Mouse (Mus musculus): ENCODE data around the gene Cd9. TPM values are rescaled to one million over a fixed set of nuclear protein-coding genes. Genes with fewer than 3 reads are reported as not detected.

Cd9 gene
- total and polyA plus RNA-seq, 2 experiments from 2014 or later: 80.5 to 158 TPM

DNA sequence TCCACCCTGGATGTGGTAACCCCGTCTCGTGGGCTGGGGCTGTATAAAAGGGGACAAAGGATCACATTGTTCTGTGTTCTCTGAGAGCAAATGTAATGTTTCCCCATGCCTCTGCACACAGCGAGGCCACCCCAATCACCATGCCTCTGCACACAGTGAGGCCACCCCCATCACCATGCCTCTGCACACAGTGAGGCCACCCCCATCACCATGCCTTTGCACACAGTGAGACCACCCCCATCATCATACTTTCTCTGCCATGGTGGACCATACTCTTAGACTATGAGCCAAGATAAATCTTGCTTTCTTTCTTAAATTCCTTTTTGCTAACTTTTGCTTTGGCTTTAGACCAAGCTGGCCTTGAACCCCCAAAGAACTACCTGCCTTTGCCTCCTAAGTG, 61.3 kb downstream of the Cd9 start:
- no peak for TF ChIP-seq CTCF (IDR thresholded peaks at IDR 0.05; ENCODE audit: low read depth)
- H3K36me3 ChIP-seq (ENCODE audit: insufficient read depth, low read length): no peaks in the 10 kb centered on the region
- no peak for ATAC-seq
- no peak for DNase-seq (ENCODE audit: low spot score)
- H3K27me3 ChIP-seq (ENCODE audit: insufficient read depth, low read length): no peaks in the 10 kb centered on the region
- H3K9me3 ChIP-seq (ENCODE audit: low read length): no peaks in the 10 kb centered on the region
- H3K27ac ChIP-seq: no peak overlapping the region
- 57% methylated on average over 3 of the region's 3 CpGs for WGBS
- no peak overlapping the region for H3K4me3 ChIP-seq (ENCODE audit: low read length)
- H3K9ac ChIP-seq (replicated peaks; ENCODE audit: low read length): no peak overlapping the region
- no peaks in the 10 kb centered on the region for H3K4me1 ChIP-seq (ENCODE audit: insufficient read depth, low read length)
- no peak overlapping the region for H3K4me2 ChIP-seq (ENCODE audit: low read depth, low read length)

DNA sequence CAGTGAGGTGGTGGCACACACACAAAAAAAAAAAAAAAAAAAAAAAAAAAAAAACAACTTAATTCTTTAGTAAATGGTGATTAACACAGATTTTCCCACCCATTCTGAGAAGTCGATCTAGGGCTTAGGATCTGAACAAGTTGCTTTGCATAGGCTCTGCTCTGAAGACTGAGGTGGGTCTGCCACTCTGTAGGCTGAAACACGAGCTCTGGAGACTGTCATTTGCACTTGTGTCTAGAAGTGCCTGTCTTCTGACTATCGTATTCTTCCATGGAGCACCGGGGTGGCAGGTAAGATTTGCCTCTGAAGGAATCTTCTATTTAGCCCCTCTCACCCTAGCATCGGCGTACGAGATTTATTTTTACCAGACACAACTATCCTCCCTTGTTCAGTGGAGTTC, 62.1 kb downstream of the Cd9 start:
- Histone ChIP-seq H3K9me3 (ENCODE audit: low read length) (no peaks in the 10 kb centered on the region), H3K4me3 (ENCODE audit: low read length) (no peak overlapping the region), H3K4me2 (ENCODE audit: low read depth, low read length) (no peak overlapping the region), H3K9ac (replicated peaks; ENCODE audit: low read length) (no peak overlapping the region), H3K4me1 (ENCODE audit: insufficient read depth, low read length) (no peaks in the 10 kb centered on the region), H3K27me3 (ENCODE audit: insufficient read depth, low read length) (no peaks in the 10 kb centered on the region), H3K36me3 (ENCODE audit: insufficient read depth, low read length) (no peaks in the 10 kb centered on the region), H3K27ac (no peak overlapping the region)
- 90% methylated on average over 7 of the region's 7 CpGs for WGBS
- no peak for ATAC-seq
- no peak for TF ChIP-seq CTCF (IDR thresholded peaks at IDR 0.05; ENCODE audit: low read depth)
- no peak for DNase-seq (ENCODE audit: low spot score)

DNA sequence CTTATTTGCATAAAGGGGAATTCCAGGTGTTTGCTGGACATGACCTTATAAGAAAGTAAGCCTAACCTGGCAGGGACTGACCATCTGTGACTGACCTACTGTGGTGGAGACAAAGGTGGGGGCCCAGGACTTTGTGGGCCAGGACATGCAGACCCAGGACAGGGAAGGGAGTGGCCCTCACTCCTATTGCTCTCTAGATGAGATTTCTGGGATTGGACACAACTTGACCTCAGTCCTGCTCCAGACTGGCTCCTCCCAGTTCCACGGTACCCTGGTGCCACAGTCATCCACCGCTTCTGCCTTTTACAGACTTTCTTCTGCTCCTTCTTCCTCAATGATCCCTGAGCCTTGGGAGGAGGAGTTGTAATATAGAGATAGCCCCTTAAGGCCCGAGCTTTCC, 63.6 kb downstream of the Cd9 start:
- ATAC-seq (no peak), DNase-seq (ENCODE audit: low spot score) (no peak)
- WGBS: 69% methylated on average over 3 of the region's 3 CpGs
- TF ChIP-seq CTCF (IDR thresholded peaks at IDR 0.05; ENCODE audit: low read depth): no peak
- Histone ChIP-seq H3K9me3 (ENCODE audit: low read length) (no peaks in the 10 kb centered on the region), H3K4me1 (ENCODE audit: insufficient read depth, low read length) (0 out of 2 replicates have a peak, but pooled peaks cover 3% of the 10 kb centered on the region), H3K36me3 (ENCODE audit: insufficient read depth, low read length) (no peaks in the 10 kb centered on the region), H3K27me3 (ENCODE audit: insufficient read depth, low read length) (no peaks in the 10 kb centered on the region), H3K9ac (replicated peaks; ENCODE audit: low read length) (no peak overlapping the region), H3K27ac (no peak overlapping the region), H3K4me2 (ENCODE audit: low read depth, low read length) (no peak overlapping the region), H3K4me3 (ENCODE audit: low read length) (no peak overlapping the region)

DNA sequence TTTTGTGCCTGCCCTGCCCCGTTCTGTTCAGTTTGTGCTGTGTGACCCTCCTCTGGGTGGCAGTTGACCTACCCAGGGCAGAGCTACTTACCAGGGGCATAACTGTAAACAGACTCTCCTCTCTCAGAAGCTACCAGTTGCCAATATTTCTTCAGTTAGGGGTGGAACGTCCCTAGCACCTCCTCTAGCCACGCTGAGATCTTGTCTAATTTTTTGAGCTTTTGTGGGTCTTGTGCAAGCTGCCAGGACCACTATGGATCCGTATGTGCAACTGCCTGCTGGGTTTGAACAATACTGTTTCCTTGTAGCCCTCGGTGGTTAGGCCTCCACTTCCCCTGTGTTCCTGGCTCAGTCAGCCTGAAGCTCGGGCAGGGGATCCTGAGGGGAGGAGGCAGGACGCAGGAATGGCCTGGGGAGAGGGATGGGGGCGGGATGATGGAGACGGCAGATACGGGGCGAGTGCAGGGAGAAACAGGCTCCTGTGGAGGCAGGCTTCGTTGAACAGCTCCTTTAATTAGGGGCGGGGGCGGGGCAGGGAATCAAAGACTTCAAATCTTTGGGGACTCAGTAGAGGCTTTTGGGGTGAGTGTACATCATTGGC, 64.1 kb downstream of the Cd9 start:
- Histone ChIP-seq H3K9me3 (ENCODE audit: low read length) (no peaks in the 10 kb centered on the region), H3K9ac (replicated peaks; ENCODE audit: low read length) (no peak overlapping the region), H3K4me3 (ENCODE audit: low read length) (no peak overlapping the region), H3K36me3 (ENCODE audit: insufficient read depth, low read length) (no peaks in the 10 kb centered on the region), H3K4me2 (ENCODE audit: low read depth, low read length) (no peak overlapping the region), H3K27me3 (ENCODE audit: insufficient read depth, low read length) (no peaks in the 10 kb centered on the region), H3K4me1 (ENCODE audit: insufficient read depth, low read length) (0 out of 2 replicates have a peak, but pooled peaks cover 3% of the 10 kb centered on the region), H3K27ac (no peak overlapping the region)
- 20% methylated on average over 14 of the region's 14 CpGs for WGBS
- ATAC-seq (no peak), DNase-seq (ENCODE audit: low spot score) (no peak)
- no peak for TF ChIP-seq CTCF (IDR thresholded peaks at IDR 0.05; ENCODE audit: low read depth)

DNA sequence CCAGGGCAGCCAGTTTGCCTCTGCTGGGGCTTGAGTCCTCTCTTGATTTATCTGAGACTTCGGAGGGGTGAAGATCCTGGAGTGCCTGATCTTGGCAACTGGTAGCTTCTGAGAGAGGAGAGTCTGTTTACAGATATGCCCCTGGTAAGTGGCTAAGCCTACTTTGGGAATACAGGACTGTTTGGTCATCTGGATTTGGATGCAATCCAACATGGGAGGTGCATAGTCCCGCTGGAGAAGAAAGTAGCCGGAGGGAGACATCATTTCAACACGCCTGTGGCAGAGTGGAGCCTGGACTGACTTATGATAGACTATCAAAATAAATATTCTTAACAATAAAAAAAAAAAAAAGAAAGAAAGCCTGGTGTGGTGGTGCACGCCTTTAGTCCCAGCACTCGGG, 64.8 kb downstream of the Cd9 start:
- Histone ChIP-seq H3K9me3 (ENCODE audit: low read length) (no peaks in the 10 kb centered on the region), H3K27me3 (ENCODE audit: insufficient read depth, low read length) (no peaks in the 10 kb centered on the region), H3K4me1 (ENCODE audit: insufficient read depth, low read length) (0 out of 2 replicates have a peak, but pooled peaks cover 3% of the 10 kb centered on the region), H3K4me3 (ENCODE audit: low read length) (no peak overlapping the region), H3K9ac (replicated peaks; ENCODE audit: low read length) (no peak overlapping the region), H3K36me3 (ENCODE audit: insufficient read depth, low read length) (no peaks in the 10 kb centered on the region), H3K27ac (no peak overlapping the region), H3K4me2 (ENCODE audit: low read depth, low read length) (no peak overlapping the region)
- 76% methylated on average over 6 of the region's 6 CpGs for WGBS
- no peak for TF ChIP-seq CTCF (IDR thresholded peaks at IDR 0.05; ENCODE audit: low read depth)
- ATAC-seq (no peak), DNase-seq (ENCODE audit: low spot score) (no peak)

- Histone ChIP-seq H3K9me3 (ENCODE audit: low read length) (no peaks in the 10 kb centered on the region), H3K36me3 (ENCODE audit: insufficient read depth, low read length) (no peaks in the 10 kb centered on the region), H3K4me1 (ENCODE audit: insufficient read depth, low read length) (0 out of 2 replicates have a peak, but pooled peaks cover 3% of the 10 kb centered on the region), H3K4me3 (ENCODE audit: low read length) (peak overlapping the region; percentile 35), H3K27ac (peak overlapping the region; percentile 74), H3K4me2 (ENCODE audit: low read depth, low read length) (peak overlapping the region; percentile 68), H3K9ac (replicated peaks; ENCODE audit: low read length) (peak overlapping the region; percentile 52), H3K27me3 (ENCODE audit: insufficient read depth, low read length) (no peaks in the 10 kb centered on the region)
- peak; percentile 91 for TF ChIP-seq CTCF (IDR thresholded peaks at IDR 0.05; ENCODE audit: low read depth)
- 3% methylated on average over 23 of the region's 25 CpGs for WGBS
- DNase-seq (ENCODE audit: low spot score) (peak; percentile 88), ATAC-seq (peak; percentile 94)
These were observed 67.9 kb downstream of the Cd9 start for GRCm38 (mm10) chr6:125426383-125427360.

Data from hindbrain, postnatal 0 days (tissue).